Mouse (Mus musculus) ES-E14 (cell line): ENCODE results near the gene Trim54. TPM values are rescaled to one million over a fixed set of nuclear protein-coding genes. Genes with fewer than 3 reads are reported as not detected.

ENCODE experiments used
- DNase-seq: peaks from one replicate; pipeline ENCODE4 v3.0.0-alpha.2; 2013; ENCODE audit warnings: low read depth, low spot score
- H3K27ac ChIP-seq: 2 replicates; pipeline ENCODE4 v1.5.1; 2012; ENCODE audit warnings: low read depth, mild to moderate bottlenecking, low read length, moderate library complexity, mixed read lengths; ENCODE audit not compliant: poor library complexity, insufficient read depth, severe bottlenecking
- H3K36me3 ChIP-seq: 2 replicates; pipeline ENCODE4 v1.6.1; 2012; ENCODE audit warnings: mild to moderate bottlenecking, low read length, moderate library complexity, mixed read lengths; ENCODE audit not compliant: control insufficient read depth, poor library complexity, insufficient read depth, severe bottlenecking
- H3K4me1 ChIP-seq, 2 experiments: fragments of 150-350 bp in 1 of 2; sonication (generic) in 1 of 2; 2 replicates each; pipeline ENCODE4 v1.6.1; 2012; ENCODE audit warnings: low read length in 2 of 2, mild to moderate bottlenecking in 1 of 2, mixed read lengths in 1 of 2; ENCODE audit not compliant: control insufficient read depth in 2 of 2, insufficient read depth in 2 of 2, poor library complexity in 1 of 2
- H3K4me3 ChIP-seq, 2 experiments: fragments of 150-350 bp in 1 of 2; sonication (generic) in 1 of 2; 2 replicates each; pipeline ENCODE4 v1.5.1; 2012; ENCODE audit warnings: low read length in 2 of 2, low read depth in 1 of 2, mild to moderate bottlenecking in 1 of 2, mixed read lengths in 1 of 2; ENCODE audit not compliant: insufficient read depth in 1 of 2, poor library complexity in 1 of 2, severe bottlenecking in 1 of 2
- H3K9ac ChIP-seq: 2 replicates; pipeline ENCODE4 v1.6.1; 2012; ENCODE audit warnings: low read depth, mild to moderate bottlenecking, low read length, mixed read lengths; ENCODE audit not compliant: poor library complexity, insufficient read depth, severe bottlenecking
- H3K9me3 ChIP-seq: fragments of 150-350 bp; sonication (generic); 2 replicates; pipeline ENCODE4 v1.6.1; 2012; ENCODE audit warnings: low read depth, mild to moderate bottlenecking, low read length; ENCODE audit not compliant: control insufficient read depth, insufficient read depth
- CHD2 ChIP-seq: IDR thresholded peaks from 2 replicates; pipeline ENCODE4 v1.6.1; 2014; ENCODE audit warnings: mild to moderate bottlenecking, low read depth, low read length, inconsistent platforms
- HCFC1 ChIP-seq: IDR thresholded peaks from 2 replicates; pipeline ENCODE4 v1.6.1; 2012; ENCODE audit warnings: low read length, inconsistent platforms, borderline replicate concordance; ENCODE audit not compliant: insufficient read depth
- MAFK ChIP-seq: IDR thresholded peaks from 2 replicates; pipeline ENCODE4 v1.6.1; 2014; ENCODE audit warnings: mild to moderate bottlenecking, low read depth, low read length, inconsistent platforms; ENCODE audit not compliant: insufficient read depth
- ZC3H11A ChIP-seq: IDR thresholded peaks from 2 replicates; pipeline ENCODE4 v1.6.1; 2012; ENCODE audit warnings: low read depth, mild to moderate bottlenecking, inconsistent platforms, low read length, borderline replicate concordance
- ZNF384 ChIP-seq: IDR thresholded peaks from 2 replicates; pipeline ENCODE4 v1.6.1; 2012; ENCODE audit warnings: low read depth, low read length, inconsistent platforms
- in situ Hi-C, 2 experiments: fragments of 600-800 bp; cut with MboI; formaldehyde crosslinking; loops; one replicate each; pipeline ENCODE4 v1.15.1; 2025; ENCODE audit warnings: low sequenced_read_pairs in 2 of 2, inconsistent platforms in 1 of 2; ENCODE audit not compliant: unreplicated experiment in 2 of 2
- total RNA-seq: library from RNA; depleted of rRNA; stranded (reverse); fragments of 300-350 nt; gene quantifications from 2 replicates; pipeline ENCODE4 v1.2.3, GENCODE M21; 2012

Gene Trim54
- total RNA-seq, 1 experiment = 2.3 TPM

- TF ChIP-seq MAFK (no peak), HCFC1 (no peak), ZC3H11A (no peak), ZNF384 (no peak), CHD2 (no peak)
These were observed 20.4 kb downstream of the Trim54 start for GRCm38 (mm10) chr5:31136730-31137424.

GRCm38 (mm10) chr5:31137658-31138057 lies 21.1 kb downstream of the Trim54 start:
- Histone ChIP-seq H3K4me1 (peaks cover 0 to 8% of the 10 kb centered on the region in 2 experiments; a peak in 1 of 4 replicates), H3K27ac (no peak overlapping the region), H3K4me3 (peak overlapping the region; percentile 62 to 64), H3K36me3 (0 out of 2 replicates have a peak, but pooled peaks cover 3% of the 10 kb centered on the region), H3K9ac (no peak overlapping the region), H3K9me3 (no peaks in the 10 kb centered on the region)
- in situ Hi-C loops = no loop called here
- DNase-seq = no peak
- no peak for TF ChIP-seq MAFK
- no peak for TF ChIP-seq CHD2
- TF ChIP-seq ZNF384 = no peak
- no peak for TF ChIP-seq ZC3H11A

More at GRCm38 (mm10) chr5:31136730-31137424, 20.4 kb downstream of the Trim54 start:
- Histone ChIP-seq H3K4me1 (peaks cover 0 to 8% of the 10 kb centered on the region in 2 experiments; a peak in 1 of 4 replicates), H3K4me3 (peak overlapping the region; percentile 62 to 64; a peak in 3 of 4 replicates), H3K9ac (no peak overlapping the region), H3K27ac (no peak overlapping the region), H3K9me3 (no peaks in the 10 kb centered on the region), H3K36me3 (0 out of 2 replicates have a peak, but pooled peaks cover 3% of the 10 kb centered on the region)
- DNase-seq = no peak
- in situ Hi-C loops = no loop called here

GRCm38 (mm10) chr5:31138241-31138967 lies 21.9 kb downstream of the Trim54 start, which contains the start of gene Ucn:
TSS of gene Ucn (minus strand) at chr5:31138829.
- peak within 1 kb of the TSS; percentile 26; the same call in 1 of the 2 replicates for H3K9ac ChIP-seq
- H3K4me3 ChIP-seq = peak within 1 kb of the TSS; percentile 62 to 64
- in situ Hi-C loops = no loop called here
- no peak for DNase-seq
- H3K27ac ChIP-seq = no peak within 1 kb of the TSS
- H3K4me1 ChIP-seq = peaks cover 0 to 8% of the 10 kb centered on the region in 2 experiments; a peak in 1 of 4 replicates
- H3K9me3 ChIP-seq = no peaks in the 10 kb centered on the region
- no peak for TF ChIP-seq ZC3H11A
- H3K36me3 ChIP-seq = 0 out of 2 replicates have a peak, but pooled peaks cover 3% of the 10 kb centered on the region

GRCm38 (mm10) chr5:31138968-31139425 lies 22.5 kb downstream of the Trim54 start:
- peaks cover 0 to 8% of the 10 kb centered on the region in 2 experiments; a peak in 1 of 4 replicates for H3K4me1 ChIP-seq
- no peak for DNase-seq
- H3K9ac ChIP-seq = no peak overlapping the region
- H3K27ac ChIP-seq = no peak overlapping the region
- no peak for TF ChIP-seq ZC3H11A
- no peak for TF ChIP-seq MAFK
- no peak for TF ChIP-seq HCFC1
- no peak for TF ChIP-seq CHD2
- no peak for TF ChIP-seq ZNF384
- in situ Hi-C loops = no loop called here
- H3K36me3 ChIP-seq = 0 out of 2 replicates have a peak, but pooled peaks cover 3% of the 10 kb centered on the region
- peak overlapping the region; percentile 62 to 64; a peak in 3 of 4 replicates for H3K4me3 ChIP-seq
- H3K9me3 ChIP-seq = no peaks in the 10 kb centered on the region
